Mouse (Mus musculus) kidney, adult 2 months (tissue): ENCODE data around the gene Cdc20. TPM values are rescaled to one million over a fixed set of nuclear protein-coding genes. Genes with fewer than 3 reads are reported as not detected.

Source experiments
- DNase-seq: peaks from one replicate; pipeline ENCODE4 v3.0.0; 2021
- H3K27ac ChIP-seq: fragments of 200-500 bp; 2 replicates; pipeline ENCODE4 v1.5.1; 2012; ENCODE audit warnings: low read depth, low read length, control low read depth, inconsistent platforms; ENCODE audit not compliant: insufficient read depth
- H3K27me3 ChIP-seq: fragments of 200-500 bp; replicated peaks from 2 replicates; pipeline ENCODE4 v1.6.1; 2012; ENCODE audit warnings: mild to moderate bottlenecking, moderate library complexity, low read length, inconsistent platforms; ENCODE audit not compliant: control insufficient read depth, insufficient read depth
- H3K36me3 ChIP-seq: fragments of 200-500 bp; 2 replicates; pipeline ENCODE4 v1.6.1; 2012; ENCODE audit warnings: mild to moderate bottlenecking, moderate library complexity, low read length, inconsistent platforms; ENCODE audit not compliant: control insufficient read depth, insufficient read depth
- H3K4me1 ChIP-seq: fragments of 200-500 bp; 2 replicates; pipeline ENCODE4 v1.6.1; 2011; ENCODE audit warnings: low read length; ENCODE audit not compliant: control insufficient read depth, insufficient read depth
- H3K4me3 ChIP-seq: fragments of 200-500 bp; 2 replicates; pipeline ENCODE4 v1.5.1; 2011; ENCODE audit warnings: mild to moderate bottlenecking, low read depth, low read length, control low read depth; ENCODE audit not compliant: insufficient read depth
- CTCF ChIP-seq: fragments of 200-500 bp; conservative IDR thresholded peaks from 2 replicates; pipeline ENCODE4 v1.5.1; 2011; ENCODE audit warnings: low read depth, mild to moderate bottlenecking, control low read depth, low read length, moderate library complexity, mixed read lengths; ENCODE audit not compliant: insufficient read depth, insufficient read length
- POLR2A ChIP-seq: fragments of 200-500 bp; IDR thresholded peaks from one replicate; pipeline ENCODE4 v1.6.1; 2011; ENCODE audit warnings: low read depth, low read length, control low read depth
- WGBS: fragments of 180-500 bp; shearing (Covaris S2); methylation state at CpG from one replicate; pipeline ENCODE4 v1.1.7; 2018; 5-methylcytosine and 5-hydroxymethylcytosine counted together
- polyA plus RNA-seq: library from polyadenylated mRNA; depleted of rRNA; stranded (reverse); fragments of >200 nt; gene quantifications from 2 replicates; pipeline ENCODE4 v1.2.3, GENCODE M21; 2012

Gene Cdc20
- polyA plus RNA-seq, 1 experiment: 3.6 TPM

DNA sequence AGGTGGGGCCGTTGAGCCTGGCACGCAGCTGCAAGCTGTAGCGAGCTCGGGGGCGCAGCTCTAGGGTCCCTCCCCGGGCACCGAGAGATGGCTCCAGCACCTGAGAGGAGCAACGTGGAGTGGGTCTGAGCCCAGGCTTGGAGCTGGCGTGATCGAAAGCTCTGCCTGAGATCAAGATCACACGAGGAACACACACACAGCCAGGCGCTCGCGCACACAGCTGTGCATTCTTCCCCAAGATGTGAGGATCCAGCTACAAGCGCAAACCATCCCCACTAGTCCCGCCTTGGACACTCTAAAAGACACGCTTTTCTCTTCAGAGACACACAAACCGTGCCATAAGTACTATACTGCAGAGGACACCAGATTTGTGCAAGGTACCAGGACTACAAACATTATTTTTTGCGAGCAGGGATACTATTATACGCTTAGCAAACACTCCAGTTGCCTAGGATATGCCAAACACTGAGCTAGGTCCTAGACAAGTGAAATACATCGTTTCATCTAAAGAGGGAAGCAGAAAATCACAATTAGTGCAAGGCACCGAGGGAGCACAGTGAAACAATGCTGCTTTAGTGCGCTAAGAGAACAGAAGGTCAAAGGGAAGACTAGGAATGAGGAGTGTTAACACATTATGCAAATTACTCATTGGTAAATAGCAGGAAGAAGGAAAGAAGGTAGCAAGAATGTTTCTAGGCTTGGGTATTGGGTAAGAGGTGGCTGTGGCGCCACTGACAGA lies 9.4 kb upstream of the Cdc20 start:
- Histone ChIP-seq H3K27ac (no peak overlapping the region), H3K4me1 (no peaks in the 10 kb centered on the region; the same call in 1 of the 2 replicates), H3K4me3 (peak overlapping the region; percentile 17), H3K27me3 (no peaks in the 10 kb centered on the region), H3K36me3 (no peaks in the 10 kb centered on the region)
- DNase-seq: no peak
- TF ChIP-seq POLR2A: no peak
- TF ChIP-seq CTCF: no peak
- 38% methylated on average over 24 of the region's 24 CpGs for WGBS

DNA sequence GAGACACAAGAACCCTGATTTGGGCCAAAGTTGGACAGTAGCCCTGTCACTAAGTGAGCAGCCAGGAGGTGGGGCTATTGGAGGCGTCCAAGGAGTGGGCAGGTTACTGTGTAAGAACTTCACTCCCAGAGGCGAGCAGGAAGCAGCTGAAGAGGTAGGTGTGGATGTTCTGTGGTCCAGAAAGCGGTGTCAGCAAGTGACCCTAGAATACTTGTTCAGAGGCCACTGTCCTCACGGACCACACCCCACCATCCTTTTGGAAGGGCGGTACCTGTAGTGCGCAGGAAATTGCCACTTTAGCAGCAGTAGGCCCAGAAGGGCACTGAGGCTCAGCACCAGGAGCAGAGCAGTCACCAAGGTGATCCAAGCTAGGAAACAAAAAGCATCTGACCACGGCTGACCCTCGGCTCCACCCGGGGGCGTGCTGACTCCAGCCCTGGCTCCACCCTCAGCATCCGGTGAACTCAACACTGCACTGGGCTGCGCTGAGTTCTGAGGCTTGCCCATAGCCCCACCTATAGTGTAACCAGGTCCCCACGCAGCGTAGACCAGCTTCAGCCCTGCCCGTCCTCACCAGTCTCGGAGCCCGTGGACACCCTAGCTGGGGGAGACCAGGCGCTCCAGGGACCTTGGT lies 8.7 kb upstream of the Cdc20 start:
- DNase-seq: peak; percentile 74
- WGBS: 15% methylated on average over 18 of the region's 18 CpGs
- peak overlapping the region; percentile 17 for H3K4me3 ChIP-seq
- TF ChIP-seq CTCF (peak; percentile 46; the same call in 1 of the 2 replicates), POLR2A (no peak)
- H3K36me3 ChIP-seq: no peaks in the 10 kb centered on the region
- H3K4me1 ChIP-seq: no peaks in the 10 kb centered on the region; the same call in 1 of the 2 replicates
- H3K27ac ChIP-seq: no peak overlapping the region
- no peaks in the 10 kb centered on the region for H3K27me3 ChIP-seq

DNA sequence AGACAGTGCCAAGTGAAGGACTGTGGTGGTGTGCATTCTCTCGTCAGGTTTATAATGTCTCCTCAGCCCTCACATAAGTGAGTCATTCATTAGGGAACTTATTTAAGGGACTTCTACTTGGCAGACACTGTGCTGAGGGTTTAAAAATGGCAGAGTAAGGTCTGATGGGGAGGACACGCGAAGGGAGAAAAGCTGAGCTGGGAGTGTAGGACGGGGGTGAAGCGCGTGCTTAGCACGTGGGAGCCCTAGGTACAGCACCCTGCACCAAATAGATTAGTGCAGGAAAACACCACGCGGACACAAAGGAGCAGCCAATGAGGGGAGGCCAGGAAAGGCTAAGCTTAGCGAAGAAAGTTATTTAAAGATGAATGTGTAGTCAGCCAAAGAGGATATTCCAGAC lies 7.9 kb upstream of the Cdc20 start:
- Histone ChIP-seq H3K27me3 (no peaks in the 10 kb centered on the region), H3K4me1 (no peaks in the 10 kb centered on the region; the same call in 1 of the 2 replicates), H3K36me3 (no peaks in the 10 kb centered on the region), H3K4me3 (no peak overlapping the region), H3K27ac (no peak overlapping the region)
- DNase-seq: no peak
- no peak for TF ChIP-seq POLR2A
- TF ChIP-seq CTCF: no peak
- 83% methylated on average over 10 of the region's 10 CpGs for WGBS

DNA sequence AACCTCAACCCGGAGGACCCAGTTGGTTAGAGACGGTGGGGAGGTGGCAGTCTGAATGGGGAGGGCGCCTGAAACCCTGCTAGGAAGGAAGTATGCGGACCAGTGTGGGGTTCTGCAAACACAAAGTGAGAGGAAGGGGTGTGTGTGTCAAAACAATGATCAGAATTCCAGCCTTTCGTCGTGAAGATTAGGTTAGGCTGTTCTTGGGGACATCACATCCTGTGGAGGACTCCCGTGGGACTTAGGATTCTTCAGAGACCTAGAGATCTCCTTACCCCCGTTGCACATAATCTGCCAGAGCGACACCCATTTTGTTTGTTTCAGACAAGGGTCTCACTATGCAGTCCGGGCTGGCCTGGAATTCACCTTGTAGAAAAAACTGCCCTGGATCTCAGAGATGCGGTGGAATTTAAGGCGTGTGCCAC lies 689 bp upstream of the Cdc20 start:
- DNase-seq: peak; percentile 24
- 19% methylated on average over 12 of the region's 12 CpGs for WGBS
- Histone ChIP-seq H3K27me3 (no peaks in the 10 kb centered on the region), H3K36me3 (no peaks in the 10 kb centered on the region), H3K4me3 (peak overlapping the region; percentile 16; the same call in 1 of the 2 replicates), H3K4me1 (peaks cover 2% of the 10 kb centered on the region; the same call in 1 of the 2 replicates), H3K27ac (no peak overlapping the region; the same call in 1 of the 2 replicates)
- no peak for TF ChIP-seq POLR2A
- no peak for TF ChIP-seq CTCF

DNA sequence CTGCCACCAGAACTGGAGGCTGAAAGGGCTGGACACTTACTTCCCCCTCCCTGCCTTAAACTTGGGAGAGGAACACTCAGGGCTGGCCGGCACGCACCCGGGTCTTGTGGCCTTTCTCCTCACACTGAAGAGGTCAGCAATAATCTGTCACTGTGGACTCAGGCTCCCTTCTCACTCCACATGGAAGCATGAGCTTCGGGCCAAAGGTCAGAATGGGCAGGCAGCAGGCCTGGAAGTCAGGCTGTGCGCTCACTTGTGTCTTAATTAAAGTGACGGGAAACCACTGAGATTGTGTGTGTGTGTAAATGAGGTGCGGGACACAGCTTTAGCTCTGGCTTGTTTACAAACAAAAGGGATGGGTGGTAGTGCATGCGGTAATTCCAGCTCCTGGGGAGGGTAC lies 4.8 kb downstream of the Cdc20 start:
- peaks cover 29% of the 10 kb centered on the region for H3K4me1 ChIP-seq
- H3K27ac ChIP-seq: peak overlapping the region; percentile 66
- H3K4me3 ChIP-seq: no peak overlapping the region
- DNase-seq: peak; percentile 91
- no peak for TF ChIP-seq POLR2A
- no peak for TF ChIP-seq CTCF
- 42% methylated on average over 8 of the region's 8 CpGs for WGBS
- no peaks in the 10 kb centered on the region for H3K36me3 ChIP-seq
- no peaks in the 10 kb centered on the region for H3K27me3 ChIP-seq

DNA sequence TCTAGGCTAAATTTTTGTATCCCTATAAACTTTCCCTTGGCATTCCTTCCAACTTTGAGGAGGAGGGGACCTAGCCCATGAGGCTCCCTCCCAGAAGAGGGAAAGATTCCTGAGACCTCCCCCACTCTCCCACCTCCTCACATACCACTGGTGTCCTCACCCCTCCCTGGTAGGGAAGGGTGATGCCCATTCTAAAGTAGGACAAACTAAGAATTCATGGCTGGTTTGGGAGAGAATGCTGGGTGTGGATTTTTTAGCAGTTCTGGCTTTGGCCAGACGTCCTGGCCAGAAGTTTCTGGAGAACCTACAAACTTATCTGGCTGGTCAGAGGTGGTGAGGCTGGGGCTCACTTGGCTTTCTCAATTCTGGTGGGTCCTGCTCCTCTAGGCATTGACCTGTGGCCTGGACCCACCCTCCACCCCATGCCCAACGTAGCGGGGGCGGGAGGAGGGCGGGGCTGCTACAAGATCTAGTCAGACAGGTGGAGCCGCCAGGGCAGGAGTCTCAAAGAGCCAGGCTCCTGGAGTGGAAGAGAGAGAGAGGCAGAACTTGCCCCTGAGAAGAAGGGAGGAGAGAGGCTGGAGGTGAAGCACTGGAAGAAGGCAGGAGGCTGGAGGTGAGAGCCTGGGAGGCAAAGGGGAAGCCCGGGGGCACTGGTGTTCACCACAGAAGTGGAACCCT lies 7.8 kb downstream of the Cdc20 start:
- DNase-seq: peak; percentile 71

More for the DNA sequence above, 7.8 kb downstream of the Cdc20 start:
- TF ChIP-seq CTCF (no peak), POLR2A (no peak)
- peak overlapping the region; percentile 40 for H3K27ac ChIP-seq
- 27% methylated on average over 7 of the region's 7 CpGs for WGBS
- no peaks in the 10 kb centered on the region for H3K27me3 ChIP-seq
- H3K36me3 ChIP-seq: no peaks in the 10 kb centered on the region
- H3K4me1 ChIP-seq: peaks cover 31% of the 10 kb centered on the region
- H3K4me3 ChIP-seq: peak overlapping the region; percentile 20; the same call in 1 of the 2 replicates
